Mouse (Mus musculus): ENCODE results near the gene Eif3j1. TPM values are rescaled to one million over a fixed set of nuclear protein-coding genes. Genes with fewer than 3 reads are reported as not detected.
"Not testable (repeated sequence)": the region's sequence is repeated elsewhere in the genome, so short reads cannot be mapped to it uniquely, and the experiment has no call there.

Eif3j1 gene
- 21.8 and 24.4 TPM in 2 replicates for polyA plus RNA-seq (2011; ENCODE audit: insufficient read depth, insufficient read length, low read depth, missing spikeins)

GRCm38 (mm10) chr2:122027862-122028755 lies at the start of gene Eif3j1:
TSS of gene Eif3j1 (plus strand) at chr2:122028546.
- peaks cover 17% of the 10 kb centered on the region for H3K36me3 ChIP-seq (ENCODE audit: control insufficient read depth, insufficient read depth, low read length, poor library complexity, severe bottlenecking)
- H3K9ac ChIP-seq (ENCODE audit: low read depth, poor library complexity, severe bottlenecking), result peak within 1 kb of the TSS; percentile 99
- H3K27me3 ChIP-seq (ENCODE audit: control insufficient read depth, insufficient read depth, low read length, poor library complexity, severe bottlenecking), result no peaks in the 10 kb centered on the region
- peak within 1 kb of the TSS; percentile 91 for H3K4me3 ChIP-seq (ENCODE audit: low read depth, low read length)
- no peaks in the 10 kb centered on the region for H3K4me1 ChIP-seq (ENCODE audit: control insufficient read depth, insufficient read depth, low read length)
- TF ChIP-seq POLR2A (IDR thresholded peaks at IDR 0.05; ENCODE audit: insufficient read depth, low read length) (peak; percentile 98), CTCF (IDR thresholded peaks at IDR 0.05; ENCODE audit: low read depth, low read length) (no peak), EP300 (IDR thresholded peaks at IDR 0.05; ENCODE audit: insufficient read depth, low read depth, low read length) (0 out of 2 replicates have a peak, but pooled peaks have one; percentile 10)
- H3K27ac ChIP-seq (ENCODE audit: insufficient read depth, low read length), result no peak within 1 kb of the TSS; the same call in 1 of the 2 replicates
- H3K9me3 ChIP-seq (replicated peaks; ENCODE audit: control insufficient read depth, insufficient read depth, low read length, poor library complexity, severe bottlenecking), result no peaks in the 10 kb centered on the region

DNA sequence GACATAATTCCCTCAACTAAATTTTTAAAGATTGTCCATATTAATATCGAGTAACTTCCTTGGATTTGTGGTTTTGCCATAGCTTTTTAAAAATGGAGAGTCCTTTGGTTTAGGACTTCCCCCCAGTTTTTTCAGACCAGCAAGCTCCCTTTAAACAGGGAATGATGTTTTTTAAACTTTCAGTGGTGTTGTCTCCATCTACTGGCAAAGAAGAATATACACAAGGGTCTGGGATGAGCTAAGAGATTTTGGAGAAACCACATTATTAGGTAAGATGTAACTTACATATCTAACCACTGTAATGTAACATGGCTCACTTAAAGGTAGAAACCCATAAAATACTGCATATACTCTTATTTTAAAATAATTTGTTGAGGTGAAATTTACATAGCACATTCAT lies 32.6 kb upstream of the Eif3j1 start:
- H3K9me3 ChIP-seq (replicated peaks; ENCODE audit: control insufficient read depth, insufficient read depth, low read length, poor library complexity, severe bottlenecking), result no peaks in the 10 kb centered on the region
- H3K4me1 ChIP-seq (ENCODE audit: control insufficient read depth, insufficient read depth, low read length), result no peaks in the 10 kb centered on the region
- H3K9ac ChIP-seq (ENCODE audit: low read depth, poor library complexity, severe bottlenecking), result no peak overlapping the region
- no peak overlapping the region for H3K27ac ChIP-seq (ENCODE audit: insufficient read depth, low read length)
- H3K27me3 ChIP-seq (ENCODE audit: control insufficient read depth, insufficient read depth, low read length, poor library complexity, severe bottlenecking), result no peaks in the 10 kb centered on the region
- peaks cover 23% of the 10 kb centered on the region for H3K36me3 ChIP-seq (ENCODE audit: control insufficient read depth, insufficient read depth, low read length, poor library complexity, severe bottlenecking)
- TF ChIP-seq CTCF (IDR thresholded peaks at IDR 0.05; ENCODE audit: low read depth, low read length) (no peak), POLR2A (IDR thresholded peaks at IDR 0.05; ENCODE audit: insufficient read depth, low read length) (no peak), EP300 (IDR thresholded peaks at IDR 0.05; ENCODE audit: insufficient read depth, low read depth, low read length) (no peak)
- no peak overlapping the region for H3K4me3 ChIP-seq (ENCODE audit: low read depth, low read length)

- H3K27me3 ChIP-seq (ENCODE audit: control insufficient read depth, insufficient read depth, low read length, poor library complexity, severe bottlenecking), result no peaks in the 10 kb centered on the region
- no peaks in the 10 kb centered on the region for H3K9me3 ChIP-seq (replicated peaks; ENCODE audit: control insufficient read depth, insufficient read depth, low read length, poor library complexity, severe bottlenecking)
- TF ChIP-seq POLR2A (IDR thresholded peaks at IDR 0.05; ENCODE audit: insufficient read depth, low read length) (no peak), EP300 (IDR thresholded peaks at IDR 0.05; ENCODE audit: insufficient read depth, low read depth, low read length) (no peak), CTCF (IDR thresholded peaks at IDR 0.05; ENCODE audit: low read depth, low read length) (no peak)
- no peak overlapping the region for H3K27ac ChIP-seq (ENCODE audit: insufficient read depth, low read length)
- H3K4me1 ChIP-seq (ENCODE audit: control insufficient read depth, insufficient read depth, low read length), result no peaks in the 10 kb centered on the region
- no peak overlapping the region for H3K4me3 ChIP-seq (ENCODE audit: low read depth, low read length)
- no peak overlapping the region for H3K9ac ChIP-seq (ENCODE audit: low read depth, poor library complexity, severe bottlenecking)
- H3K36me3 ChIP-seq (ENCODE audit: control insufficient read depth, insufficient read depth, low read length, poor library complexity, severe bottlenecking), result peaks cover 9% of the 10 kb centered on the region
These were observed 19.5 kb upstream of the Eif3j1 start for GRCm38 (mm10) chr2:122008832-122009231.

GRCm38 (mm10) chr2:122011441-122011840 lies 16.9 kb upstream of the Eif3j1 start:
- Histone ChIP-seq H3K9ac (ENCODE audit: low read depth, poor library complexity, severe bottlenecking) (no peak overlapping the region), H3K27me3 (ENCODE audit: control insufficient read depth, insufficient read depth, low read length, poor library complexity, severe bottlenecking) (no peaks in the 10 kb centered on the region), H3K4me1 (ENCODE audit: control insufficient read depth, insufficient read depth, low read length) (no peaks in the 10 kb centered on the region), H3K9me3 (replicated peaks; ENCODE audit: control insufficient read depth, insufficient read depth, low read length, poor library complexity, severe bottlenecking) (no peaks in the 10 kb centered on the region), H3K36me3 (ENCODE audit: control insufficient read depth, insufficient read depth, low read length, poor library complexity, severe bottlenecking) (peaks cover 6% of the 10 kb centered on the region), H3K27ac (ENCODE audit: insufficient read depth, low read length) (no peak overlapping the region), H3K4me3 (ENCODE audit: low read depth, low read length) (no peak overlapping the region)
- TF ChIP-seq EP300 (IDR thresholded peaks at IDR 0.05; ENCODE audit: insufficient read depth, low read depth, low read length), result no peak
- no peak for TF ChIP-seq CTCF (IDR thresholded peaks at IDR 0.05; ENCODE audit: low read depth, low read length)
- no peak for TF ChIP-seq POLR2A (IDR thresholded peaks at IDR 0.05; ENCODE audit: insufficient read depth, low read length)

- H3K4me3 ChIP-seq (ENCODE audit: low read depth, low read length), result no peak overlapping the region
- no peak overlapping the region for H3K27ac ChIP-seq (ENCODE audit: insufficient read depth, low read length)
- H3K4me1 ChIP-seq (ENCODE audit: control insufficient read depth, insufficient read depth, low read length), result no peaks in the 10 kb centered on the region
- H3K9me3 ChIP-seq (replicated peaks; ENCODE audit: control insufficient read depth, insufficient read depth, low read length, poor library complexity, severe bottlenecking), result no peaks in the 10 kb centered on the region
- no peak overlapping the region for H3K9ac ChIP-seq (ENCODE audit: low read depth, poor library complexity, severe bottlenecking)
- H3K36me3 ChIP-seq (ENCODE audit: control insufficient read depth, insufficient read depth, low read length, poor library complexity, severe bottlenecking), result peaks cover under 1% of the 10 kb centered on the region; the same call in 1 of the 2 replicates
- TF ChIP-seq POLR2A (IDR thresholded peaks at IDR 0.05; ENCODE audit: insufficient read depth, low read length) (no peak), EP300 (IDR thresholded peaks at IDR 0.05; ENCODE audit: insufficient read depth, low read depth, low read length) (no peak), CTCF (IDR thresholded peaks at IDR 0.05; ENCODE audit: low read depth, low read length) (no peak)
- no peaks in the 10 kb centered on the region for H3K27me3 ChIP-seq (ENCODE audit: control insufficient read depth, insufficient read depth, low read length, poor library complexity, severe bottlenecking)
These were observed 9.6 kb upstream of the Eif3j1 start for GRCm38 (mm10) chr2:122018705-122019104.

DNA sequence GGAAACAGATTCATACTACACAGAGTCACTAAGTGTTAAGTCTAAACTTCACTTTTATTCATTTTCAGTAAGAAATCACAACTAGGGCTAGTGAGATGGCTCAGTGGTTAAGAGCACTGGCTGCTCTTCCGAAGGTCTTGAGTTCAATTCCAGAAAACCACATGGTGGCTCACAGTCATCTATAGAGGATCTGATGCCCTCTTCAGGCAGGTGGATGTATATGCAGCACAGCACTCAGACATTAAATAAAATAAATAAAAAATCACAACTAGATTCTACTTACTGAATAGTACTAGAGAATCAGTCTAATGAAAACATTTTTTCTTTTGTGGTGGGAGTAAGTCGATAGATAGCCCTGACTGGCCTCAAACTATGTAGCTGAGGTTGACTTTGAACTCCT lies 6.1 kb upstream of the Eif3j1 start:
- H3K36me3 ChIP-seq (ENCODE audit: control insufficient read depth, insufficient read depth, low read length, poor library complexity, severe bottlenecking), result no peaks in the 10 kb centered on the region
- no peak overlapping the region for H3K27ac ChIP-seq (ENCODE audit: insufficient read depth, low read length)
- H3K27me3 ChIP-seq (ENCODE audit: control insufficient read depth, insufficient read depth, low read length, poor library complexity, severe bottlenecking), result no peaks in the 10 kb centered on the region
- H3K4me3 ChIP-seq (ENCODE audit: low read depth, low read length), result no peak overlapping the region
- no peak overlapping the region for H3K9ac ChIP-seq (ENCODE audit: low read depth, poor library complexity, severe bottlenecking)
- no peaks in the 10 kb centered on the region for H3K9me3 ChIP-seq (replicated peaks; ENCODE audit: control insufficient read depth, insufficient read depth, low read length, poor library complexity, severe bottlenecking)
- TF ChIP-seq CTCF (IDR thresholded peaks at IDR 0.05; ENCODE audit: low read depth, low read length), result no peak
- no peak for TF ChIP-seq POLR2A (IDR thresholded peaks at IDR 0.05; ENCODE audit: insufficient read depth, low read length)
- no peak for TF ChIP-seq EP300 (IDR thresholded peaks at IDR 0.05; ENCODE audit: insufficient read depth, low read depth, low read length)
- no peaks in the 10 kb centered on the region for H3K4me1 ChIP-seq (ENCODE audit: control insufficient read depth, insufficient read depth, low read length)

DNA sequence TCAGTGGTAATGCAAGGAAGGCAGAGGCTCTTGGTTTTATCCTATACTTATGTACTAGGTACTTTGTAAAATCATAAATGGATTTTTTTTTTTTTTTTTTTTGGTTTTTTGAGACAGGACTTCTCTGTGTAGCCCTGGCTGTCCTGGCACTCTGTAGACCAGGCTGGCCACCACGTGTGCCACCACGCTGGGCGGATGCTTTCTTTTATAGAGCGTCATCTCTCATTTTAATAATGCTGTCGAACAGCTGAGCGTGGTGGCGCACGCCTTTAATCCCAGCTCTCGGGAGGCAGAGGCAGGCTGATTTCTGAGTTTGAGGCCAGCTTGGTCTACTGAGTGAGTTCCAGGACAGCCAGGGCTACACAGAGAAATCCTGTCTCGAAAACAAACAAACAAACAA lies 1.3 kb upstream of the Eif3j1 start:
- H3K27me3 ChIP-seq (ENCODE audit: control insufficient read depth, insufficient read depth, low read length, poor library complexity, severe bottlenecking); H3K4me1 ChIP-seq (ENCODE audit: control insufficient read depth, insufficient read depth, low read length); H3K9me3 ChIP-seq (replicated peaks; ENCODE audit: control insufficient read depth, insufficient read depth, low read length, poor library complexity, severe bottlenecking); H3K27ac ChIP-seq (ENCODE audit: insufficient read depth, low read length); H3K4me3 ChIP-seq (ENCODE audit: low read depth, low read length): not testable (repeated sequence)
- Histone ChIP-seq H3K36me3 (ENCODE audit: control insufficient read depth, insufficient read depth, low read length, poor library complexity, severe bottlenecking) (peaks cover 12% of the 10 kb centered on the region), H3K9ac (ENCODE audit: low read depth, poor library complexity, severe bottlenecking) (peak overlapping the region; percentile 99; the same call in 1 of the 2 replicates)

Measured in ES-Bruce4 (cell line).